Mouse (Mus musculus) adrenal gland, adult 18-20 months (tissue): ENCODE data around the gene March6. TPM values are rescaled to one million over a fixed set of nuclear protein-coding genes. Genes with fewer than 3 reads are reported as not detected.

Source experiments
- DNase-seq, 2 experiments: peaks; one replicate each; pipeline ENCODE4 v3.0.0; 2021 to 2022; ENCODE audit warnings: low spot score in 2 of 2
- total RNA-seq, 2 experiments: library from RNA; stranded (reverse); gene quantifications; 1 replicate in 1 of 2; 2 replicates in 1 of 2; pipeline ENCODE4 v1.2.3; 2021

Gene March6
- total RNA-seq, 2 experiments from 2014 or later: 84.7 to 161 TPM

GRCm38 (mm10) chr15:31417796-31418685, 112.8 kb downstream of the March6 start:
- DNase-seq: peak in 1 of 2 experiments; percentile 28

DNA sequence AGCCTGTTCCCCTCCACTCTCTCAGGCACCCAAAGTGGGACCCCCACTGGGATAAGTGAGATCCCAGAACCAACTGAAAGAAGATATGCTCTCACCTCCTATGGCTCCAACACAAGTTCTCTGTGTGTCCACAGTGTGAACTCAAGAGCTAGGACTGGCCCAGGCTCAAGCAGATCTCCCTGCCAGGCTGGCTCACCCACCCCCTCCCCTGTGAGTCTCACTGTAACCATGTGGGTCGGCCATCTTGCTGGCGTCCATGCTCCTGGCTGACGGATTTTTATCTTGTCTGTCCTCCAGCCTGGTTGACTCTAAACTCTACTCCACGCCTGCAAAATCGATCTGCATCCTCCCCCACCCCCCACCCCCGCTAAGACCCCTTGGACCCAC, 113.5 kb downstream of the March6 start:
- DNase-seq: no peak

- no peak for DNase-seq
Observed at GRCm38 (mm10) chr15:31415181-31415580, 115.7 kb downstream of the March6 start.

- no peak for DNase-seq
Observed at GRCm38 (mm10) chr15:31414179-31414898, 116.5 kb downstream of the March6 start.

DNA sequence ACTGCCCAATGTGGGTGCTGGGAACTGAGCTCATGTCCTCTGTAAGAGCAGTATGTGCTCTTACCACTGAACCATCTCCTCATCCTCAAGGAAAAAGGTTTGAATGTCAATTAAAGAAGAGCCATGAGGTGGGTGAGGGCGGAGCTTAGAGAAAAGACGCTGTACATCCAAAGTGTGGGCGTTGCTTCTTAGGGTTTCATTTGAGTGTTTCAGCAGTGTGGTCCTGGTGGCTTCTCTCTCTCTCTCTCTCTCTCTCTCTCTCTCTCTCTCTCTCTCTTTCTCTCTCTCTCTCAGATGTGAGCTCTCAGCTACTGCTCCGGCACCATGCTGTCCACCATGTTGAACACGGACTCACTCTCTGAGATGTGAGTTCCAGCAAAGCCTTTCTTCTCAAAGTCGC, 117.2 kb downstream of the March6 start:
- DNase-seq: no peak

DNA sequence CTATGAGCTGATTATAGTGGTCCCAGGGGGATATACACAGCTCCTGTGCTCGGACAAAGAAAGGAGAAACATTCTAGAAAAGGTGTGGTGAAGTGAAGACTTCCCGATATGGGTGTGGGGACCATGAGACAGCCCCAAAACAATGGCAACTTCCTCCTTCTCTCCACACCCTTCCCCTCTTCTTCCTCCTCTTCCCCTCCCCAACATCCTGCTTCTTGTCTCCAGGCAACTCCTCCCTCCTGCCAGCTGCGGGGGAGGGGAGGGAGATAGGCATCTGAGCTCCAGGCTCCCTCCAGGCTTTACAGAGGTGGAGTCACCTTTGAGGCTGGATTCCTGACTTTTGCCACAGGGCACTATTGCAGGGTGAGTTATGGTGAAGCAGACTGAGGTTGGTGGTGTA, 117.9 kb downstream of the March6 start:
- no peak for DNase-seq

- no peak for DNase-seq
Observed at GRCm38 (mm10) chr15:31412436-31412835, 118.4 kb downstream of the March6 start.

- no peak for DNase-seq
Observed at GRCm38 (mm10) chr15:31407490-31407889, 123.4 kb downstream of the March6 start.

GRCm38 (mm10) chr15:31406881-31407280, 124.0 kb downstream of the March6 start:
- no peak for DNase-seq

Other genes starting within 250 kb of the March6 start
- 1 to 10 TPM; 1.3 to 4.4 TPM for gene Ankrd33b, start 163.3 kb downstream of the March6 start, total RNA-seq
- 1 to 10 TPM; 3.7 to 4.9 TPM for gene Ropn1l, start 77.3 kb downstream of the March6 start, total RNA-seq
- gene Cmbl, start 34.3 kb upstream of the March6 start, total RNA-seq: 100 to 1,000 TPM in 1 of 2 experiments, 10 to 100 TPM in 1; 69.7 to 178 TPM
- gene Cct5, start 70.8 kb upstream of the March6 start, total RNA-seq: 100 to 1,000 TPM; 309 to 346 TPM
- gene Fam173b, start 70.8 kb upstream of the March6 start, total RNA-seq: 10 to 100 TPM; 23.2 to 25.0 TPM